Mouse (Mus musculus): ENCODE data around the gene Zkscan17.

- TF ChIP-seq USF2 (conservative IDR thresholded peaks at IDR 0.05; ENCODE audit: low read depth, low read length) (no peak), CTCF (conservative IDR thresholded peaks at IDR 0.05 in 1 of 2, IDR thresholded peaks at IDR 0.05 in 1 of 2; ENCODE audit: low read depth in 2 of 2, low read length in 2 of 2) (no peak), MAX (IDR thresholded peaks at IDR 0.05; ENCODE audit: low read length) (no peak), MXI1 (IDR thresholded peaks at IDR 0.05; ENCODE audit: low read depth, low read length) (no peak), EP300 (IDR thresholded peaks at IDR 0.05; ENCODE audit: low read length) (no peak)
These were observed 27.6 kb upstream of the Zkscan17 start for GRCm38 (mm10) chr11:59554127-59554526.
